Mouse (Mus musculus) heart, postnatal 25 days (tissue): ENCODE results near the gene B3gnt3. TPM values are rescaled to one million over a fixed set of nuclear protein-coding genes. Genes with fewer than 3 reads are reported as not detected.
A peak's percentile ranks its signal among the peaks of the same experiment; 100 is the strongest.
"Not testable (repeated sequence)": the region's sequence is repeated elsewhere in the genome, so short reads cannot be mapped to it uniquely, and the experiment has no call there.

Source experiments
- DNase-seq: peaks from one replicate; pipeline ENCODE4 v3.0.0; 2022; ENCODE audit warnings: low spot score
- intact Hi-C: fragments of 180-260 bp; cut with DNase I; formaldehyde crosslinking; loops from one replicate; pipeline ENCODE4 v1.15.1; 2025
- total RNA-seq, 2 experiments: library from RNA; stranded (reverse); gene quantifications; 2 replicates each; pipeline ENCODE4 v1.2.3; 2021

B3gnt3 gene
- total RNA-seq, 2 experiments from 2014 or later: 5.5 to 8.0 TPM

DNA sequence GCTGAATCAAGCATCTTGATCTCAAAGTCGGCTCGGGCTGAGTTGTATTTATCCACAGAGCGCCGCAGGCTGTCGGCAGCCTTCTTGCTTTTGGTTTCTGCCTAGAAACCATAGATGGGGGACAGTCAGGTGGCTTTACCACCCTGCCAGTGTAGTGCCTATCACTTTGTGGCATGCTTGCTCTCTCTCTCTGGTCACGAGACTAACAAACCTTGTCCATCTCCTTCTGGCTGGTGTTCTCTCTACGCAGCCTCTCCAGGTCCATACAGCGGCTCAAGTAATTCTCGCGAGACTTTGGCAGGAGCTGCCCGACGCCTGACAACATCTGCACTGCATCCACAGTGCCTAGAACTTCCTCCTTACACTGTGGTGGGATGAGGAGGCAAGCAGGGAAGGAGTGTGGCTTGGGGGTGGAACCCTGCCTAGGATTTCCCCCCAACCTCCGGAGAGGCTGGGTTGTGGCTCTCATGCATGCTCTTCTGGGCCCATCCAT, 15.0 kb upstream of the B3gnt3 start:
- no peak for DNase-seq
- intact Hi-C loops: no loop called here

DNA sequence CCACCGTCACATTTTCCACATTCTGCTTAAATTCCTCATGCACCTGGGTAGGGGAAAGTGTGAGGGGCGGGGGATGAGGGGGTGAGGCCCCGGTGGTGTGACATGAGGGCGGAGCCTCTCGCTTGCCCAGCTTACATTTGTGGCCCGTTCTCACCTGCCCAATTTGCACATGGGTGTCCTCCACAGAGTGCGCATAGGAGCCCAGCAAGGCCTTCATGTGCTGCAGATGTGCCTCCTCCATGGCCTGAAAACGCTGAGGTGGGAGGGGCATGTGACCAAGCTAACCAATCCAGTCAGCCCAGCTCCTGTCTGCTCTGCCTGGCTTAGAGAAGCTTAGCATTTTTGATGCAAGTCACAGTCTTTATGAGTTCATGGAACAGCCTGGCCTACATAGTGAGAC, 13.9 kb upstream of the B3gnt3 start:
- DNase-seq: no peak
- intact Hi-C loops: no loop called here

DNA sequence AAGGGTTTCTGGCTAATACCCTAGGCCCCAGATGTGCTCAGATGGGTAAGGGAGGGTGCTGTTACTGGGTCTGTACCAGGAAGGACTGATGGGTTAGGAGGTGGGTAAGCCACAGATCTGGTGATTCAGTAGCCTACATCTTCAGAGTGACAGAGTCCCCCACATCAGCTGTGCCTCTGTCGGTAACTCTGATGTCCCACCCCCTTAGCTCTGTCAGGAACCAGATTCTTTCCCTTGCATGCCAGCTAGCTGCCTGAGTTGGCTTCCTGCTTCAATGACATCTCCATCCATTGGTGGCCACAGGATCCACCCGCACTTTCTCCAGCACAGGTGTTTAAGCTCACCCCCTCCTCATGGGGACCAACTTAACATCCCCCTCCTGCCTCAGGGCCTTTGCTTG, 10.0 kb upstream of the B3gnt3 start:
- no peak for DNase-seq
- intact Hi-C loops: loop anchor here (2.0 to 5.0 kb wide), 2 partner anchors 19 to 261 kb away; no protein-coding TSS in a partner anchor

DNA sequence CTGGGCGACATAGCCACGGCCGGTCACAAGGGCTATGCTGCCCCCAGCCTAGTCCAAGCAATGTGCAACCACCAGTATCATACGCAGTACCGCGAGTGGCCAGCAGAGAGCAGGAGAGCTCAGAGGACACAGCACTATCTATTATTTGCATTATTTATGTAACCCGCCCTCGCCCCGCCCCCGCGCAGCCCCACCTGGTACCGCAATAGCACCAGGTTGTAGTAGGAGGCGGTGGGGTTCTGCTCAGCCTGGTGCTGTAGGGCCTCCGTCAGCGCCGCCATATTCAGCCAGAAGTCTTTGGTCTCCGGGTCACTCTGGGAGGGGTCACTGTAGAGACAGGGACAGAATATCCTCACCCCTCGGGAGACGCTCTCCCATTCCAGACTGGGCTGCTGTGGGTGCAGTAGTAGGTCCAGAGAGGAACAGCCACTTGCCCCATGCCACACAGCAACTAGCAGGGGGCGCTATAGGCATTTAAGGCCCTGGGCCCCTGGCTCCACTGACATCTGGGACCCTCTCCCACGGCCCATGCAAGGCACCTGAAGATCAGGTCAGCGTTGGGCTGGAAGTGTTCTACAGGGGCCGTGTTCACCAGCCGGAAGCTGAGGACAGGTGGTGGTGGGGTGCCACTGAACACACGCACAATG, 8.3 kb upstream of the B3gnt3 start:
- intact Hi-C loops: loop anchor here (2.0 to 5.0 kb wide), 2 partner anchors 21 to 262 kb away; no protein-coding TSS in a partner anchor
- no peak for DNase-seq

DNA sequence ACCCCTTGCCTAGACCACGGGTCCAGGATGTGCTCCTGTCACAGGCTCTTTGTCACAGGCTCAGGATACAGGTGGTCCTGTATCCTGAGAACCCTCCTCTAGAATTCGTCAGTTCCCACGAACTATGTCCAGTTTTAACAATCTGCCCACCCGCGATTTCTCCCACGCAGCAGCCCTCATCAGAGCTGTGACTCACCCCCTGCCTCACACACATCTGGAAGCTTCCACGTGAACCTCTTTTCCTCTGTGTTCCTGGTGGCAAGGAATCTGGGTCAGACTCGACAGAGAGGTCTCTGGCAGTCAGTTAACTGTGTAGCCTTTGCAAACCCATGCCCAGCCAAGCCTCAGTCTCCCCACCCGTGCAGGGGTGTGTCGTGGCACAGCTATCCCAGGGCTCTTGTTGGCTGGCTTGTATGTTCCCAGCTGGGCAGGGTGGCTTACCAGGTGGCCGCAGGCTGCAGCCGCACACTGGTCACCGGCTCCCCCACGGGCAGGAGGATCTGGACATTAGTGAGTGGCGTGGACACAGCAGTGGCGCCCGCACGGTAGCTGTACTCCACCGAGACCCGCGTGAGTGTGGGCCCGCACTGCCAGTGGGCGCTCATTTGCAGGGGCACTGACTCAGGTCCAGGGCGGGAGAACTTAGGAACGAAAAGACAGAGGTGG, 7.7 kb upstream of the B3gnt3 start:
- DNase-seq: no peak
- intact Hi-C loops: no loop called here

DNA sequence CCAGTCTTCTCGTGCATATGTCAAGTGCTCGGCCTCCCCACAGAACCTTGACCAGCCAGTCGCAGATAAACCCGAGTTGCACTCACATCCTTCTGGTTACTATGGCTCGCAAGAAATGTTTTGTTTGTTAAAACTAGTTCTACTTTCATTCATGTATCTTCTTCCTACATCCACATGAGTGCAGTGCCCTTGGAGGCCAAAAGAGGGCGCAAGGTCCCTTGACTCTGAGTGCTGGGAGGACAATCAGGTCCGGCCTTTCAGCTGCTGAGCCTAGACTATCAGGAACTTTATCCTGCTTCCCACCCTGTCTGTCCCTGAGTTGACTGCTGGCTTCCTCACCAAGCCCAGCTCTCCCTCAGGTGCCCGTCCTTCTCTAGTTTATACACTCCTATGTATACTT, 6.3 kb upstream of the B3gnt3 start:
- no peak for DNase-seq
- intact Hi-C loops: no loop called here

DNA sequence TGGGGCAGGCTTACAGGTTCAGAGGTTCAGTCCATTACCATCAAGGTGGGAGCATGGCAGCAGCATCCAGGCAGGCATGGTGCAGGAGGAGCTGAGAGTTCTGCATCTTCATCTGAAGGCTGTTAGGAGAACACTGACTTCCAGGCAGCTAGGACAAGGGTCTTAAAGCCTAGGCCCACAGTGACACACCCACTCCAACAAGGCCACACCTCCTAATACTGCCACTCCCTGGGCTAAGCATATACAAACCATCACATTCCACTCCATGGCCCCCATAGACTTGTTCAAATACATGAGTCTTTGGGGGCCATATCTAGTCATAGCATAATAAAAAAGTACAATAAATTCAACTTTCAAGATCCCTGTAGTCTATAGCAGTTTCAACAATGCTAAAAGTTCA, 1.8 kb upstream of the B3gnt3 start:
- intact Hi-C loops, DNase-seq: not testable (repeated sequence)

DNA sequence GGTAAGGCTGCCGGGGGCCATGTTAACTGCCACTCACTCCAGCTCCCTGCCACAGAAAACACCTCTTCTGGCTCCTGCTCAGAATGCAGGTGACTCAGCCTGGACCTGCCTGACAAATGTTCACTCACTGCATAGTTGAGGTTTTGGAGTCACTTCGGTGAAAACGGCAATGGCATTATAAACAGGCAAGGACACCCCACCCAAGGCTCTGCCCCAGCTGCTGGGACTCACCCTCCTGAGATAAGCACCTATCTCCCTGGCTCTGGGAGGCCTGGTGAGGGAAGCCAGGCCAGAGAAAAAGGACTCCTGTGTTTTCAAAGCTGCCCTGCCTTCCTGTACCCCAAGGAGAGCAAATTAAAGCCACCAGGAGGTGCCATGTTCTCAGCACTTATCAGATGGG, 1.3 kb upstream of the B3gnt3 start:
- intact Hi-C loops: no loop called here

DNA sequence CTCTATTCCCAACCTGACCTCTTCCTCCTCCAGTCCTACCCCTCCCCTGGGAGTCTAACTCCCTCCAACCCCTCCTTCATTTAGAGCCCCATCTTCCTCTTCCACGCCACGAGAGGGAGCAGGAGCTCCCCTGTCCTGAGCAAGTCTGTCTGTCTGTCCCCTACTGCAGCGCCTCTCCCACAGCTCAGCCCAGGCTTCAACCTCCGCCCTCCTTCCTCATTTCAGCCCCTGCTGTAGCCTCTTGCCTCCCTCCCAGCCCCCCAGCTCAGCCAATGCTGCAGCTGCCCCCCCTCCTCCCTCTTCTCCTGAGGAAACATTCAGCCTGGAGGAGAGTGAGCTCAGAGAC, 471 bp upstream of the B3gnt3 start:
- intact Hi-C loops: no loop called here
- no peak for DNase-seq

More for the DNA sequence above, 1.3 kb upstream of the B3gnt3 start:
- DNase-seq: no peak

DNA sequence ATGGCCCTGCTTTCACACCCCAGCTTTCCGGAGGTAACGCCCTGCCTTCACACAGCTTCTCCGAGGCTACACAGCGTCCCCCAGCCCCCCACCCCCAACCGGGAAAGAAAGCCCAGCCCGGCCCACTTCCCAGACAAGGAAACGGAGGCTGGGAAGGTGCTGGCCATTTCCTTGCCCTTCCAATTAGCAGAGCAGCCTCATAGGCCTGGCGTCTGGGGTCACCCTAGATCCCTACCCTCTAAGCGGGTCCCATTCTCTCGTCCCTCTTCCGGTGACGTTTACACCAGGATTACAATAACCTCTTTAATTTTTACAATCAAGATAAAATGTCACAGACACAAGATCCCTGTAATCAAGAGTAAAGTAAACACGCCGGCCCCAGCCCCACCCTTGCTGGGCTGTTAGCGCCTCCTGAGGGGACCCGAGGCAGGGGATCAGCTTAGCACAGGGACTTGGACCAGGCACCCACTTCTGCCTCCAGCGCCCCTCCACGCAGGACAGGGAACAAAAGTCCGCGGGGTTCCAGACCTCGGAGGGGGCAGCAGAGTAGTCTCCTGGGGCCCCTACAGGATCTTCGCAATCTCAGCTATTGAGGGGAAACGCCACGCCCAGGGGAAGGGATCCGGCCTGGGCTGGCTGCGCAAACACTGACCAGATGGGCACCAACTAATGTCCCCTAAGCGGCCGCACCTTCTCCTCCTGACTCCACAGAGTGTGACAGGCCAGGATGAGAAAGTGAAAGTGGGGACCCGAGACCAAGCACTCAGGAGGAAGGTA, 908 bp downstream of the B3gnt3 start:
- intact Hi-C loops: no loop called here
- peak; percentile 48 for DNase-seq

DNA sequence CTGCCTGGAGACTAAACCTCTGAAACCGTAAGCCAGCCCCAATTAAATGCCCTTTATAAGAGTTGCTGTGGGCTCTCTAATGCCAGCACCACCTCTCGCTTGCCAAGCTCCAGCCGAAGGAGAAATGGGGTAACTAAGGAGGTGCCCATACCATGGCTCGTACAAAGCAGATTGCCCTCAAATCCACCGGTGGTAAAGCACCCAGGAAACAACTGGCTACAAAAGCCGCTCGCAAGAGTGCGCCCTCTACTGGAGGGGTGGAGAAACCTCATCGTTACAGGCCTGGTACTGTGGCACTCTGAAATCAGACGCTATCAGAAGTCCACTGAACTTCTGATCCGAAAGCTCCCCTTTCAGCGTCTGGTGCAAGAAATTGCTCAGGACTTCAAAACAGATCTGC, 6.1 kb downstream of the B3gnt3 start:
- intact Hi-C loops, DNase-seq: not testable (repeated sequence)

DNA sequence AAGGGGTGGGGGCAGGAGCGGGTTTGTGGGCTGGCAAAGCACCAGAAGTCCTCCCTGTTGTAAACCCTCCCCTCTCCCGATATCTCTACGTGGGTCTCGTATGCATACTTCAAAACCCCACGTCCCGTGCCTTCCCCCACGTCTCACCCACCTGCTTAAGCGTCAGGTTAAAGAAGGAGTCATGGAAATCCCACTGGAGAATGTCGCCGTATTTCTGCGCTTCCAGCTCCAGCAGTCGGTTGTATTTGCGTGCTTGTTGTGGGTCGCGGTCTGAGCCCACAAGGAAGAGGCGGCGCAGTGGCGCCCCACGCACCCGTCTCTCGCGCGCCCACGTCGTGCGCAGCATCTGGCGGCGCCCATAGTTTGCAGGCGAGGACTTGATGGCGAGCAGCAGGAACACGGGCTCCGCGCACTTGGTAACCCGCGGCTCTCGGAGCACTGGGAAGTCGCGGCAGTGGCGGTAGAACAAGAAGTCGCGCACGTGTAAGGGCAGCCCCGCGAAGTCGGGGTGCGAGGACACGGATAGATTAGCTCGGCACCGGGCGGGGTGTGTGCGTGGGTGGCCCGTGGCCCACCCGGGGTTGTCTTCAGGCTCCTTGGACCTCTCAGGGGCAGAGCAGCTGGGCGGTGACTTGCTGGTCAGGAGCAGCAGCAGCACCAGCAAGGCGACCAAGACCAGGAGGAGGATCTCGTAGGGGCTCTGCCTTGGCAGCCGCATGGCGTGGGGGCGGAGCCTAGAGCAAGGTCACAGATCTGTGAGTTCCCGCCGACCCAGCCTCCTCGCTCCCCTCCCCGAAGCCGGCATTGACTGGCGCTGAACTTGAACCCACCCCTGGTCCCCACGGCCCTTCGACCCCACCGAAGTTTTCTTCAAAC, 8.2 kb downstream of the B3gnt3 start:
- intact Hi-C loops: no loop called here
- no peak for DNase-seq

DNA sequence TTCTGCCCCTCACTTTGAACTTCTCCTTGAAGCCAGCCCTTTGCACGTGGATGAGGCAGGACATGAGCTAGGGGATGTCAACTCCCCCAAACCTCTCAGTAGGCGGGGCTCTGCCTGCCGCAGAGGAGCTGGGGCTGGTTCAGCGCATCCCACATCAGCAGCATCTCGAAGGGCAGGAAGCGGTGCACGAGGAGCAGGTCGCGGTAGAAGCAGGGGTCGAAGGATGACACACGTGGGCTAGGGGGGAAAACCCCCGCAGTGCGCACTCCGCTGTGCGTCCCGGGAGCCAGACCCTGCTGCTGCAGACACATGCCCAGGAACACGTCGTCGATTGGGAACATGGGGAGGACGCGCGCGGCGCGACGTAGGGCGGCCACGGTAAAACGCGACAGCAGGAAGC, 9.1 kb downstream of the B3gnt3 start:
- no peak for DNase-seq
- intact Hi-C loops: no loop called here

DNA sequence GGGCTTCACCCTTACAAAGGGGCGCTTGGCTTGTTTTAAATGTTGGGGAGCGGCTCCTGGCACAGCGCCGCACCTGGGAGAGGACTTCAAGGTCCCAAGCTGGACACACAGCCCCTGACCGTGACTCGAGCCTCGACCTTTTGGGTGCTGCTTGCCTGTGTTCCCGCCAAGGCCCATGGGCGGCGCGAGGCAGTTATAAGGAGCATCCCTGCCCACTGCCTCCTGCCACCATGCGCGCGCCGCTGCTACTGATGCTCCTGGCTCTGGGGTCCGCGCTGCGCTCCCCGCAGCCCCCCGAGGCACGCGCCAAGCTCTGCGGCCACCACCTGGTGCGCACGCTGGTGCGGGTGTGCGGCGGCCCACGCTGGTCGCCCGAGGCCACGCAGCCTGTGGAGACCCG, 12.6 kb downstream of the B3gnt3 start, which contains the start of gene Insl3:
TSS of gene Insl3 (plus strand) at position 187 of the 400 bp plus-strand sequence.
- intact Hi-C loops: no loop called here
- no peak for DNase-seq

DNA sequence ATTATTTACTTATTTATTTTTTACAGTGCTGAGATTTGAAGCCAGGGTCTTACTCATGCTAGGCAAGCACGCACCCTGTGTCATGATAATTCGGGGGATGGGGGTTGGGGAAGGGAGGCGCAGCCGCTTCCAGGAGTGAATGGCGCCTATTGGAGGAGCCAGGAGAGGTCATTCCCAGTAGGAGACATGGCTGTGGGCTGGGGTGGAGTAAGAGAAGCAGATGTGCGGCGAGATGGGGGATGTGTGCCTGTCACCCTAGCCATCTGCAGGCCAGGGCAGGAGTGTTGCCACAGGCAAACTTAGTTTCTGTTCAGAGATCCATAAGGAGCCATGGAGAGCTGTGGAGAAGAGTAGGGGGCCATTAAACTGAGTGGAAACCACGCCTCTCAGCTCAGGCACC, 14.0 kb downstream of the B3gnt3 start:
- intact Hi-C loops: no loop called here
- DNase-seq: no peak

DNA sequence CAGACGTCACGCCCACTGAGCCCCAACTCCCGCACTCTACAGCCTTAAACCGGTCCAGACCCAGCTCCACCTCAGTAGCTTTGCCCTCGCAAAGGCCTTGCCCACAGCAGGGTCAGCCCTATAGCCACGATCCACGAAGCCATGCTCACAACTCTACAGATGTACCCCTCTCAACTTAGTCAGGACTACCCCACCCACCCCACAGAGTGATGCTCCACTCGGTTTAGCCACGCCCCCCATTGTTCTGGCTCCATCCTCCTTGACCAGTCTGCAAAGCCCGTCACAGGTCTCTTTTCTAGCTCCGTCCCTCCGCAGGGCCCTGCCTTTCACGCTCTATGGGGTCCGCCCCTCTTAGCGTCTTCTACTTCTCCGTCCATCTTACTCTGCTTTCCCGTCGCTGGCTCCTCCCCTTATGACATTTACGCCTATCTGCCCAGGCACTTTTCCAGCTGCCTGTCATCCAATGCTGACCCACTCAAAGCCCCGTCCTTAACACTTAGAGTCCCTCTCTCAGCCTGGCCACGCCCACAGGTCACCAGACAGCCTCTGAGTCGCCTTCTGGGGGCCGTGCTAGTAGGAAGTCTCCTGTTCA, 15.3 kb downstream of the B3gnt3 start:
- DNase-seq: no peak

DNA sequence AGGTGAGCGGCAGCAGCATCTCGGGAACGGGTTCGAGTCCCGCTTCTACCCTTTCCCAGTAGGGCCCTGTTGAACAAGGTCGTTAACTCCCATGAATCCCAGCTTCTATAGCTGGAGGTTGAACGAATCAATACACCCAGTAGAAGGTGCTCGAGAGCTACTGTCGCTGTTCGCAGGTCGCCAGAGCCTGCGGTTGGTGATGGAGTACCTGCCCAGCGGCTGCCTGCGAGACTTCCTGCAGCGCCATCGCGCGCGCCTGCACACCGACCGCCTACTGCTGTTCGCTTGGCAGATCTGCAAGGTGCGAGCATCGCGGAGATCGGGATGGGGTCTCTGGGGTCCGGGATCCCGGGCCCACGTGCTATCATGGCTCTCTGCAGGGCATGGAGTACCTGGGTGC, 16.0 kb downstream of the B3gnt3 start:
- intact Hi-C loops: no loop called here
- no peak for DNase-seq

More for the DNA sequence above, 15.3 kb downstream of the B3gnt3 start:
- intact Hi-C loops: no loop called here

DNA sequence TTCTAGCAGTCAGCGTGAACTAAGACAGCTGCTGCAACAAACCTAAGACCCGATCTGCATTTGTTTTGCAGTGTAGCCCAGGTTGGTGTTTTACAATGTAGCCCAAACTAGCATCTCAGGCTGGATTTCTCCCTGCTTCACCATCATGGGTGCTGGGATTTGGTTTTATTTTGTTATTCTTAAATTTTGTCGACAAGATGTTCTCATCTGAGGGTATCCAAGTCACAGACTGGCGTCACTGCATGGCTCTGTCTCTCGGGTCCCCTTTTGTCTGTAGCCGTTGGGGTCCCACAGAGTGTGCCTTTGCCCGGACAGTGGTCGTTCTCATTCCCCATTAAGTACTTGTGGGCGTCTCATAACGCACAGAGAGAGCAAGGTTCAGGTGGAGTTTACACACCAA, 16.9 kb downstream of the B3gnt3 start:
- no peak for DNase-seq
- intact Hi-C loops: no loop called here

DNA sequence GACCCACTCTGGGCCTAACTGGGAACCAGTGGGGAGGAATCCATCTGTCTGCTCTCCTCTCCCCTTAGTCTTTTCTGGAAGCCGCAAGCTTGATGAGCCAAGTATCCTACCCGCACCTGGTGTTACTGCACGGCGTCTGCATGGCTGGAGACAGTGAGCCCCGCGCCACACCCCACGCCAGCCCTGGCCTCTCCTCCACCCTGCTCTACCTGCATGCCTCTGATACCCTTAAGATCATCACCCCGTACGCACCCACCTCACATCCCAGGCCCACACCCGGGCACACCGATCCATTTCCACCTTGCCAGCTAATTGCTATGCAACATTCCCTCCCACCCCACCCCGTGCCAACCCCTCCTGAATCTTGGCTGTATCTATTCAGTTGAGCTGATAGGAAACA, 18.8 kb downstream of the B3gnt3 start:
- intact Hi-C loops: no loop called here
- no peak for DNase-seq
